Mouse (Mus musculus) limb, embryonic 15.5 days (tissue): ENCODE data around the gene Ccdc175. TPM values are rescaled to one million over a fixed set of nuclear protein-coding genes. Genes with fewer than 3 reads are reported as not detected.
A peak's percentile ranks its signal among the peaks of the same experiment; 100 is the strongest.

Experiments
- ATAC-seq: fragments of 200-750 bp; cut with Nextera tagmentation; 2 replicates; pipeline ENCODE4 v1.8.0; 2017; ENCODE audit warnings: low read depth, moderate TSS enrichment; ENCODE audit not compliant: insufficient number of reproducible peaks, low FRiP score, low TSS enrichment
- H3K27ac ChIP-seq: fragments of 300-500 bp; sonication (generic); 2 replicates; pipeline ENCODE4 v1.5.1; 2015; ENCODE audit warnings: moderate library complexity, mild to moderate bottlenecking, inconsistent platforms
- H3K27me3 ChIP-seq: fragments of 300-500 bp; sonication (generic); 2 replicates; pipeline ENCODE4 v1.6.1; 2015; ENCODE audit warnings: inconsistent platforms
- H3K36me3 ChIP-seq: fragments of 300-500 bp; sonication (generic); 2 replicates; pipeline ENCODE4 v1.6.1; 2015; ENCODE audit warnings: inconsistent platforms
- H3K4me1 ChIP-seq: fragments of 300-500 bp; sonication (generic); 2 replicates; pipeline ENCODE4 v1.6.1; 2015; ENCODE audit warnings: inconsistent platforms
- H3K4me2 ChIP-seq: fragments of 300-500 bp; sonication (generic); 2 replicates; pipeline ENCODE4 v1.6.1; 2015; ENCODE audit warnings: mild to moderate bottlenecking, inconsistent platforms
- H3K4me3 ChIP-seq: fragments of 300-500 bp; sonication (generic); 2 replicates; pipeline ENCODE4 v1.5.1; 2015; ENCODE audit warnings: mild to moderate bottlenecking, inconsistent platforms
- H3K9ac ChIP-seq: fragments of 300-500 bp; sonication (generic); 2 replicates; pipeline ENCODE4 v1.6.1; 2015; ENCODE audit warnings: inconsistent platforms
- H3K9me3 ChIP-seq: fragments of 300-500 bp; sonication (generic); 2 replicates; pipeline ENCODE4 v1.6.1; 2016; ENCODE audit warnings: inconsistent platforms
- WGBS: fragments of 180-500 bp; shearing (Covaris S2); methylation state at CpG from one replicate; pipeline ENCODE4 v1.1.7; 2015; 5-methylcytosine and 5-hydroxymethylcytosine counted together
- microRNA-seq: library from miRNA; unstranded; fragments of <30 nt; microRNA quantifications from one replicate; pipeline ENCODE4, GENCODE M21; 2016
- polyA plus RNA-seq: library from polyadenylated mRNA; unstranded; fragments of >200 nt; fragmentation: Nextera tagmentation; extraction: Ambion mirVana; gene quantifications from 2 replicates; pipeline ENCODE4 v1.2.1, GENCODE M21; 2015

Ccdc175 gene
- polyA plus RNA-seq, 1 experiment from 2014 or later, result not detected

- Histone ChIP-seq H3K4me3 (peak overlapping the region; percentile 65), H3K27me3 (peaks cover 33% of the 10 kb centered on the region), H3K4me2 (peak overlapping the region; percentile 99), H3K36me3 (peaks cover 7% of the 10 kb centered on the region), H3K27ac (no peak overlapping the region), H3K4me1 (peaks cover 15% of the 10 kb centered on the region), H3K9me3 (no peaks in the 10 kb centered on the region), H3K9ac (peak overlapping the region; percentile 11; the same call in 1 of the 2 replicates)
- no peak; the same call in 1 of the 2 replicates for ATAC-seq
- WGBS, result 7% methylated on average over 40 of the region's 40 CpGs
These were observed 115.1 kb downstream of the Ccdc175 start for GRCm38 (mm10) chr12:72069626-72070326.

- Histone ChIP-seq H3K4me1 (no peaks in the 10 kb centered on the region), H3K27ac (no peak overlapping the region), H3K4me3 (no peak overlapping the region), H3K4me2 (no peak overlapping the region), H3K9ac (no peak overlapping the region), H3K27me3 (no peaks in the 10 kb centered on the region), H3K36me3 (no peaks in the 10 kb centered on the region), H3K9me3 (no peaks in the 10 kb centered on the region)
- no peak for ATAC-seq
- WGBS, result 88% methylated on average over 1 of the region's 1 CpGs
These were observed 127.0 kb downstream of the Ccdc175 start for GRCm38 (mm10) chr12:72057780-72058179.

GRCm38 (mm10) chr12:72053851-72054250 lies 131.0 kb downstream of the Ccdc175 start:
- Histone ChIP-seq H3K9ac (no peak overlapping the region), H3K36me3 (no peaks in the 10 kb centered on the region)
- no peak for ATAC-seq

GRCm38 (mm10) chr12:72053303-72053702 lies 131.5 kb downstream of the Ccdc175 start:
- H3K9me3 ChIP-seq, result no peaks in the 10 kb centered on the region
- no peak overlapping the region for H3K4me2 ChIP-seq
- ATAC-seq, result no peak
- no peak overlapping the region for H3K27ac ChIP-seq
- no peaks in the 10 kb centered on the region for H3K36me3 ChIP-seq
- H3K27me3 ChIP-seq, result no peaks in the 10 kb centered on the region
- H3K4me1 ChIP-seq, result no peaks in the 10 kb centered on the region
- 35% methylated on average over 6 of the region's 6 CpGs for WGBS
- no peak overlapping the region for H3K4me3 ChIP-seq
- H3K9ac ChIP-seq, result no peak overlapping the region

More at GRCm38 (mm10) chr12:72053851-72054250, 131.0 kb downstream of the Ccdc175 start:
- no peaks in the 10 kb centered on the region for H3K4me1 ChIP-seq
- H3K4me2 ChIP-seq, result no peak overlapping the region
- no peak overlapping the region for H3K27ac ChIP-seq
- no peaks in the 10 kb centered on the region for H3K27me3 ChIP-seq
- H3K9me3 ChIP-seq, result no peaks in the 10 kb centered on the region
- 33% methylated on average over 6 of the region's 6 CpGs for WGBS
- H3K4me3 ChIP-seq, result no peak overlapping the region

GRCm38 (mm10) chr12:72052571-72052970 lies 132.3 kb downstream of the Ccdc175 start:
- no peak for ATAC-seq
- H3K4me3 ChIP-seq, result no peak overlapping the region
- H3K27ac ChIP-seq, result no peak overlapping the region
- no peak overlapping the region for H3K9ac ChIP-seq
- no peaks in the 10 kb centered on the region for H3K27me3 ChIP-seq
- H3K4me2 ChIP-seq, result no peak overlapping the region
- no peaks in the 10 kb centered on the region for H3K36me3 ChIP-seq
- 74% methylated on average over 6 of the region's 6 CpGs for WGBS
- H3K4me1 ChIP-seq, result no peaks in the 10 kb centered on the region
- H3K9me3 ChIP-seq, result no peaks in the 10 kb centered on the region

Small RNAs within 50 kb of the gene (microRNA-seq; reads per million reads assigned to microRNA genes)
- not detected for gene Gm24466

Other genes starting within 250 kb of the Ccdc175 start
- gene Gpr135, start 113.9 kb downstream of the Ccdc175 start, polyA plus RNA-seq, result 0.76 and 0.87 TPM in 2 replicates
- gene L3hypdh, start 99.6 kb downstream of the Ccdc175 start, polyA plus RNA-seq, result 19.6 and 19.9 TPM in 2 replicates
- 74.5 and 74.7 TPM in 2 replicates for gene Jkamp, start 99.4 kb downstream of the Ccdc175 start, polyA plus RNA-seq
- gene Rtn1, start 224.0 kb upstream of the Ccdc175 start, polyA plus RNA-seq, result 3.5 and 6.8 TPM in 2 replicates